Mouse (Mus musculus) ES-E14 (cell line): ENCODE results near the gene Frs3. TPM values are rescaled to one million over a fixed set of nuclear protein-coding genes. Genes with fewer than 3 reads are reported as not detected.
A peak's percentile ranks its signal among the peaks of the same experiment; 100 is the strongest.

Experiments
- DNase-seq: peaks from one replicate; pipeline ENCODE4 v3.0.0-alpha.2; 2013; ENCODE audit warnings: low read depth, low spot score
- H3K27ac ChIP-seq: 2 replicates; pipeline ENCODE4 v1.5.1; 2012; ENCODE audit warnings: low read depth, mild to moderate bottlenecking, low read length, moderate library complexity, mixed read lengths; ENCODE audit not compliant: poor library complexity, insufficient read depth, severe bottlenecking
- H3K36me3 ChIP-seq: 2 replicates; pipeline ENCODE4 v1.6.1; 2012; ENCODE audit warnings: mild to moderate bottlenecking, low read length, moderate library complexity, mixed read lengths; ENCODE audit not compliant: control insufficient read depth, poor library complexity, insufficient read depth, severe bottlenecking
- H3K4me1 ChIP-seq, 2 experiments: fragments of 150-350 bp in 1 of 2; sonication (generic) in 1 of 2; 2 replicates each; pipeline ENCODE4 v1.6.1; 2012; ENCODE audit warnings: low read length in 2 of 2, mild to moderate bottlenecking in 1 of 2, mixed read lengths in 1 of 2; ENCODE audit not compliant: control insufficient read depth in 2 of 2, insufficient read depth in 2 of 2, poor library complexity in 1 of 2
- H3K4me3 ChIP-seq, 2 experiments: fragments of 150-350 bp in 1 of 2; sonication (generic) in 1 of 2; 2 replicates each; pipeline ENCODE4 v1.5.1; 2012; ENCODE audit warnings: low read length in 2 of 2, low read depth in 1 of 2, mild to moderate bottlenecking in 1 of 2, mixed read lengths in 1 of 2; ENCODE audit not compliant: insufficient read depth in 1 of 2, poor library complexity in 1 of 2, severe bottlenecking in 1 of 2
- H3K9ac ChIP-seq: 2 replicates; pipeline ENCODE4 v1.6.1; 2012; ENCODE audit warnings: low read depth, mild to moderate bottlenecking, low read length, mixed read lengths; ENCODE audit not compliant: poor library complexity, insufficient read depth, severe bottlenecking
- H3K9me3 ChIP-seq: fragments of 150-350 bp; sonication (generic); 2 replicates; pipeline ENCODE4 v1.6.1; 2012; ENCODE audit warnings: low read depth, mild to moderate bottlenecking, low read length; ENCODE audit not compliant: control insufficient read depth, insufficient read depth
- CHD2 ChIP-seq: IDR thresholded peaks from 2 replicates; pipeline ENCODE4 v1.6.1; 2014; ENCODE audit warnings: mild to moderate bottlenecking, low read depth, low read length, inconsistent platforms
- HCFC1 ChIP-seq: IDR thresholded peaks from 2 replicates; pipeline ENCODE4 v1.6.1; 2012; ENCODE audit warnings: low read length, inconsistent platforms, borderline replicate concordance; ENCODE audit not compliant: insufficient read depth
- MAFK ChIP-seq: IDR thresholded peaks from 2 replicates; pipeline ENCODE4 v1.6.1; 2014; ENCODE audit warnings: mild to moderate bottlenecking, low read depth, low read length, inconsistent platforms; ENCODE audit not compliant: insufficient read depth
- ZC3H11A ChIP-seq: IDR thresholded peaks from 2 replicates; pipeline ENCODE4 v1.6.1; 2012; ENCODE audit warnings: low read depth, mild to moderate bottlenecking, inconsistent platforms, low read length, borderline replicate concordance
- ZNF384 ChIP-seq: IDR thresholded peaks from 2 replicates; pipeline ENCODE4 v1.6.1; 2012; ENCODE audit warnings: low read depth, low read length, inconsistent platforms
- in situ Hi-C, 2 experiments: fragments of 600-800 bp; cut with MboI; formaldehyde crosslinking; loops; one replicate each; pipeline ENCODE4 v1.15.1; 2025; ENCODE audit warnings: low sequenced_read_pairs in 2 of 2, inconsistent platforms in 1 of 2; ENCODE audit not compliant: unreplicated experiment in 2 of 2
- total RNA-seq: library from RNA; depleted of rRNA; stranded (reverse); fragments of 300-350 nt; gene quantifications from 2 replicates; pipeline ENCODE4 v1.2.3, GENCODE M21; 2012

Frs3 gene
- total RNA-seq, 1 experiment, result 8.4 TPM

GRCm38 (mm10) chr17:47715037-47715436, 26.2 kb downstream of the Frs3 start:
- no peak overlapping the region for H3K4me3 ChIP-seq

GRCm38 (mm10) chr17:47721183-47721582, 32.4 kb downstream of the Frs3 start:
- Histone ChIP-seq H3K4me3 (no peak overlapping the region), H3K36me3 (no peaks in the 10 kb centered on the region), H3K9me3 (no peaks in the 10 kb centered on the region), H3K4me1 (peaks cover 0 to 6% of the 10 kb centered on the region in 2 experiments; a peak in 2 of 4 replicates), H3K27ac (no peak overlapping the region), H3K9ac (no peak overlapping the region)
- in situ Hi-C loops, result no loop called here
- DNase-seq, result no peak
- TF ChIP-seq HCFC1 (no peak), ZC3H11A (no peak), ZNF384 (no peak), MAFK (no peak), CHD2 (no peak)

More at GRCm38 (mm10) chr17:47715037-47715436, 26.2 kb downstream of the Frs3 start:
- in situ Hi-C loops, result no loop called here
- Histone ChIP-seq H3K9ac (no peak overlapping the region), H3K4me1 (peaks cover 13 to 35% of the 10 kb centered on the region in 2 experiments), H3K9me3 (no peaks in the 10 kb centered on the region), H3K27ac (no peak overlapping the region), H3K36me3 (no peaks in the 10 kb centered on the region)
- no peak for DNase-seq
- TF ChIP-seq MAFK, result no peak
- no peak for TF ChIP-seq ZC3H11A
- no peak for TF ChIP-seq HCFC1
- no peak for TF ChIP-seq ZNF384

GRCm38 (mm10) chr17:47726566-47726965, 37.7 kb downstream of the Frs3 start, which contains the start of gene Pgc:
Pgc (plus strand) TSS chr17:47726842.
- no peak for TF ChIP-seq MAFK
- no peak for TF ChIP-seq CHD2
- TF ChIP-seq ZNF384, result no peak
- TF ChIP-seq ZC3H11A, result no peak
- no peak for TF ChIP-seq HCFC1
- no peaks in the 10 kb centered on the region for H3K9me3 ChIP-seq
- no peak within 1 kb of the TSS for H3K4me3 ChIP-seq
- in situ Hi-C loops, result no loop called here
- DNase-seq, result no peak
- no peaks in the 10 kb centered on the region for H3K36me3 ChIP-seq
- H3K4me1 ChIP-seq, result peaks cover 0 to 25% of the 10 kb centered on the region in 2 experiments; a peak in 3 of 4 replicates
- H3K9ac ChIP-seq, result no peak within 1 kb of the TSS
- H3K27ac ChIP-seq, result no peak within 1 kb of the TSS

GRCm38 (mm10) chr17:47730633-47731575, 42.1 kb downstream of the Frs3 start:
- Histone ChIP-seq H3K36me3 (no peaks in the 10 kb centered on the region), H3K27ac (no peak overlapping the region), H3K4me3 (peak overlapping the region; percentile 3 to 13; a peak in 2 of 4 replicates), H3K9ac (no peak overlapping the region), H3K4me1 (peaks cover 0 to 58% of the 10 kb centered on the region in 2 experiments; a peak in 3 of 4 replicates), H3K9me3 (no peaks in the 10 kb centered on the region)
- DNase-seq, result no peak
- no peak for TF ChIP-seq CHD2
- TF ChIP-seq MAFK, result no peak
- no peak for TF ChIP-seq HCFC1
- TF ChIP-seq ZC3H11A, result no peak
- TF ChIP-seq ZNF384, result no peak
- in situ Hi-C loops, result no loop called here
